Mouse (Mus musculus): ENCODE data around the gene Rpl10. TPM values are rescaled to one million over a fixed set of nuclear protein-coding genes. Genes with fewer than 3 reads are reported as not detected.

The Rpl10 gene
- polyA plus RNA-seq, 1 experiment from 2014 or later: 551 TPM

Small RNA genes lying within 50 kb of the gene (microRNA-seq; reads per million reads assigned to microRNA genes)
- gene Mir7091 (not detected), gene Mir7092 (not detected)

Other genes with a start within 250 kb of the Rpl10 start
- gene Irak1, start 246.9 kb upstream of the Rpl10 start, polyA plus RNA-seq (2015; fragmentation: Nextera tagmentation; extraction: Ambion mirVana): 37.4 and 44.3 TPM in 2 replicates
- not detected in 2 replicates for gene Opn1mw, start 143.3 kb upstream of the Rpl10 start, polyA plus RNA-seq (2015; fragmentation: Nextera tagmentation; extraction: Ambion mirVana)
- gene Mecp2, start 135.4 kb upstream of the Rpl10 start, polyA plus RNA-seq (2015; fragmentation: Nextera tagmentation; extraction: Ambion mirVana): 17.0 and 18.9 TPM in 2 replicates
- gene Tex28, start 103.0 kb upstream of the Rpl10 start, polyA plus RNA-seq (2015; fragmentation: Nextera tagmentation; extraction: Ambion mirVana): not detected in 2 replicates
- 0.08 and 0.13 TPM in 2 replicates for gene Tktl1, start 93.6 kb upstream of the Rpl10 start, polyA plus RNA-seq (2015; fragmentation: Nextera tagmentation; extraction: Ambion mirVana)
- gene Flna, start 21.0 kb upstream of the Rpl10 start, polyA plus RNA-seq (2015; fragmentation: Nextera tagmentation; extraction: Ambion mirVana): 102 and 109 TPM in 2 replicates
- gene Emd, start 16.1 kb upstream of the Rpl10 start, polyA plus RNA-seq (2015; fragmentation: Nextera tagmentation; extraction: Ambion mirVana): 19.2 and 20.4 TPM in 2 replicates
- 95.3 and 97.2 TPM in 2 replicates for gene Taz, start 11.1 kb downstream of the Rpl10 start, polyA plus RNA-seq (2015; fragmentation: Nextera tagmentation; extraction: Ambion mirVana)
- gene Dnase1l1, start 11.5 kb downstream of the Rpl10 start, polyA plus RNA-seq (2015; fragmentation: Nextera tagmentation; extraction: Ambion mirVana): 2.8 and 3.0 TPM in 2 replicates
- gene Atp6ap1, start 26.3 kb downstream of the Rpl10 start, polyA plus RNA-seq (2015; fragmentation: Nextera tagmentation; extraction: Ambion mirVana): 193 and 197 TPM in 2 replicates
- 1,006 and 1,051 TPM in 2 replicates for gene Gdi1, start 34.2 kb downstream of the Rpl10 start, polyA plus RNA-seq (2015; fragmentation: Nextera tagmentation; extraction: Ambion mirVana)
- 59.5 and 62.5 TPM in 2 replicates for gene Fam50a, start 42.2 kb downstream of the Rpl10 start, polyA plus RNA-seq (2015; fragmentation: Nextera tagmentation; extraction: Ambion mirVana)
- 58.2 and 62.0 TPM in 2 replicates for gene Plxna3, start 58.3 kb downstream of the Rpl10 start, polyA plus RNA-seq (2015; fragmentation: Nextera tagmentation; extraction: Ambion mirVana)
- 82.8 and 85.4 TPM in 2 replicates for gene Lage3, start 82.8 kb downstream of the Rpl10 start, polyA plus RNA-seq (2015; fragmentation: Nextera tagmentation; extraction: Ambion mirVana)
- gene Ubl4a, start 102.4 kb downstream of the Rpl10 start, polyA plus RNA-seq (2015; fragmentation: Nextera tagmentation; extraction: Ambion mirVana): 66.7 and 68.8 TPM in 2 replicates
- 7.0 and 8.5 TPM in 2 replicates for gene Slc10a3, start 102.5 kb downstream of the Rpl10 start, polyA plus RNA-seq (2015; fragmentation: Nextera tagmentation; extraction: Ambion mirVana)
- 33.7 and 37.7 TPM in 2 replicates for gene Fam3a, start 122.5 kb downstream of the Rpl10 start, polyA plus RNA-seq (2015; fragmentation: Nextera tagmentation; extraction: Ambion mirVana)
- 17.8 and 19.2 TPM in 2 replicates for gene Ikbkg, start 122.5 kb downstream of the Rpl10 start, polyA plus RNA-seq (2015; fragmentation: Nextera tagmentation; extraction: Ambion mirVana)
- gene G6pdx, start 158.4 kb downstream of the Rpl10 start, polyA plus RNA-seq (2015; fragmentation: Nextera tagmentation; extraction: Ambion mirVana): 58.6 and 64.0 TPM in 2 replicates
- gene Gm6880, start 210.6 kb downstream of the Rpl10 start, polyA plus RNA-seq (2015; fragmentation: Nextera tagmentation; extraction: Ambion mirVana): 0.46 TPM in 1 of 2 replicates, not detected in the other

All from midbrain, embryonic 13.5 days (tissue).